Mouse (Mus musculus): ENCODE data around the gene Hey2.
A peak's percentile ranks its signal among the peaks of the same experiment; 100 is the strongest.

- peak; percentile 88 for TF ChIP-seq CTCF (IDR thresholded peaks at IDR 0.05)
- TF ChIP-seq EP300 (IDR thresholded peaks at IDR 0.05) = no peak; the same call in 1 of the 2 replicates
Measured at GRCm38 (mm10) chr10:30810967-30811293, 31.7 kb downstream of the Hey2 start.

Data from lung, postnatal 0 days (tissue).